Mouse (Mus musculus): ENCODE results near the gene Kcnt1.
"Not testable (repeated sequence)": the region's sequence is repeated elsewhere in the genome, so short reads cannot be mapped to it uniquely, and the experiment has no call there.

Gene Kcnt1

GRCm38 (mm10) chr2:25863337-25864131 lies at the start of gene Kcnt1:
TSS of gene Kcnt1 (plus strand) at chr2:25863734.
- ATAC-seq (ENCODE audit: insufficient number of reproducible peaks, low FRiP score, low TSS enrichment): no peak

GRCm38 (mm10) chr2:25815748-25816147 lies 47.8 kb upstream of the Kcnt1 start, which contains the start of gene Glt6d1:
TSS of gene Glt6d1 (minus strand) at chr2:25815848.
- ATAC-seq (ENCODE audit: insufficient number of reproducible peaks, low FRiP score, low TSS enrichment): not testable (repeated sequence)

DNA sequence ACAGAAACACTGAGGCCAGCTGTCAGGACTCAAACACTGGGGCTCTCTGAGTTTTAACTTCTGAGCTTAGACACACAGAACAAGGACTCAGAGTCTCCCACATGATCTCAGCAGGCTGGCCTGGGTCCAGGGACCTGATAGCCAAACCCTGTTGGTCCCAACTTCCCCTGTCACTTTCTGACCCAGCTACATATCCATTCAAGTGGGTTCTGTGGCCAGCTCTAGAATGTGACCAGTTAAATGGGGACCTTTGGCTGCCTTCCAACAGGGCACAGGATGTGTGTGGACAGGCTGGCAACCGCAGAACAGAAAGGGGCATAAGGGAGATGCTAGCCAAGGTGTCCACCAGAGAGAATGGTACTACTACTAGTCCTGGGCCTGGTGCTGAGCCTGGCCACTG lies 40.7 kb upstream of the Kcnt1 start, which contains the start of gene Lcn9:
Lcn9 (plus strand) TSS at position 348 of the 400 bp plus-strand sequence.
- ATAC-seq (ENCODE audit: insufficient number of reproducible peaks, low FRiP score, low TSS enrichment): no peak

GRCm38 (mm10) chr2:25824751-25825150 lies 38.8 kb upstream of the Kcnt1 start:
- no peak for ATAC-seq (ENCODE audit: insufficient number of reproducible peaks, low FRiP score, low TSS enrichment)

GRCm38 (mm10) chr2:25828344-25828947 lies 35.1 kb upstream of the Kcnt1 start:
- no peak for ATAC-seq (ENCODE audit: insufficient number of reproducible peaks, low FRiP score, low TSS enrichment)

DNA sequence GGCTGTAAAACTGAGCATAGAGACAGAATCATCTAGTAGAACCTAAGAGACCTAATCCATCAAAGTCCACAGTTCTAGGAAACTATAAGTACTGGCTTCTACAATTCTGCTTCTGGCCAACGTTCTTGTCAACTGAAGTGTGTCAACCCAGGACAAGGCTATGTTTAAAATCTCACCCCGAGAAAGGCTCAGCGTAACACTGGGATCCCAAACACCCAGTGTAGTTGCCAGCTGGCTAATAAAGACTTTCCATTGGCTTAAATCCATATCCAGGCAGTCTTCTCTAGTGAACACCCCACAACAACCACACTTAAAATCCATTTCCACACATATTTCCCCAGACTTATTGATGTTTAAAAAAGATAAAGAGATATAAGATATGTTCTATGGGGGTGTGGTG lies 32.7 kb upstream of the Kcnt1 start:
- ATAC-seq (ENCODE audit: insufficient number of reproducible peaks, low FRiP score, low TSS enrichment): no peak

- ATAC-seq (ENCODE audit: insufficient number of reproducible peaks, low FRiP score, low TSS enrichment): peak; percentile 64; the same call in 1 of the 2 replicates
Observed at GRCm38 (mm10) chr2:25836291-25836690, 27.2 kb upstream of the Kcnt1 start.

GRCm38 (mm10) chr2:25842161-25842560 lies 21.4 kb upstream of the Kcnt1 start:
- ATAC-seq (ENCODE audit: insufficient number of reproducible peaks, low FRiP score, low TSS enrichment): no peak

- ATAC-seq (ENCODE audit: insufficient number of reproducible peaks, low FRiP score, low TSS enrichment): no peak
Observed at GRCm38 (mm10) chr2:25842758-25843157, 20.8 kb upstream of the Kcnt1 start.

GRCm38 (mm10) chr2:25844097-25844496 lies 19.4 kb upstream of the Kcnt1 start:
- no peak for ATAC-seq (ENCODE audit: insufficient number of reproducible peaks, low FRiP score, low TSS enrichment)

DNA sequence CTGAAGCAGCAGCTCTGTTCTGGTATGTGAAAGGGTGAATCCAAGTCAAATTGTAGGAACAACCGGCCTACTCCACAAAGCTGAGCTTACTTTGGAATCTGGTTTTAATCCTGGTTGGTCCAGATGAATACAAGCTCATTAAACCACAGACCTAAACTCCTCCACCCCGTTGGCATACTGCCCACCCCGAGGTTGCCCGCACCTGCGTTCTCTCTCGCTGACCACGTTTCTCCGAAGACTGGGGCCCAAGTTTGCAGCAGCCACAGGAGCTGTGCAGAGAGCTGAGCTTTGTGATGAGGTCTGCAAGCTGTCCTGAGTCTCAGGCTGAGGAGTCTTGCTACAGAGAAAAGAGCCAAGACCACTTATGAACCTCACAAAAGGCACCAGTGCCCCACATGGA lies 17.0 kb upstream of the Kcnt1 start:
- no peak for ATAC-seq (ENCODE audit: insufficient number of reproducible peaks, low FRiP score, low TSS enrichment)

DNA sequence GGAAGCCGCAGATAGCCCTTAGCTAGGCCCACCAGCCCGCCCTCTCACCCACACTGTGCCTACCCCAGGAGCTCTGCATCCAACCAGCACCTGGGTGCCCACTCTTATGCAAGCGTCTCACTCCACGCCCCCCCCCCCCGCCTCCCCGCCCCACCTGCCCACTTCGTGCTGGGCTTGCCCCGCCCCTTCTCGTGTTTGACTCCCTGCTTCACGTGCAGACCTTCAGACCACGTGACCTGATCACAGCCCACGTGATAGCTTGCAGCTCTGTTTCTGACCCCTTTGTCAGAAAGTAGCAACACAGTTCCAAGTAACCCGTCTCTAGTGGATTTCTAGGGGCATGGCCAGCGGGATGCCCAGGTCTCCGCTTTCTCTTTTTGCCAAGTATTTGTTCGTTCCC lies 16.3 kb upstream of the Kcnt1 start, which contains the start of gene Sohlh1:
Sohlh1 (minus strand) TSS at position 23 of the 400 bp plus-strand sequence.
- no peak for ATAC-seq (ENCODE audit: insufficient number of reproducible peaks, low FRiP score, low TSS enrichment)

DNA sequence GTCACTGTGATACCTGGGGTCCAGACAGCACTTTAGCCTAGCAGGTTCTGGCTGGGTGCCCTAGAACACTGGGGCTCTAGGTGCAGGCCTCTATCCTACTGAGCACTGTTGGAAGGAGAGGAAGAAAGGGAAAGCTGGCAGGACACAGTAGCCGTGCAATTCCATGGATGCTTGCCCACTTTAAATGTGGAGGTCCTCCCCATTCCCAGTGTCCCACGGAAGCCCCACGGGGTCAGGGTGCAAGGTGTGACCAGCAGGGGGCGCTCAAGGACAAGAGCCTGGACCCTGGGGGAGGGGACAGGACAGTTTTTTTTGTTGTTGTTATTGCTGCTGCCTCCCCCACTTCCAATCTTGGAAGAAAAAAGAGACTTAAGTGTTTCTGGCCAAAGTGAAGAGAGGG lies 13.2 kb upstream of the Kcnt1 start:
- ATAC-seq (ENCODE audit: insufficient number of reproducible peaks, low FRiP score, low TSS enrichment): no peak

GRCm38 (mm10) chr2:25852626-25853025 lies 10.9 kb upstream of the Kcnt1 start:
- no peak for ATAC-seq (ENCODE audit: insufficient number of reproducible peaks, low FRiP score, low TSS enrichment)

GRCm38 (mm10) chr2:25853998-25854397 lies 9.5 kb upstream of the Kcnt1 start:
- ATAC-seq (ENCODE audit: insufficient number of reproducible peaks, low FRiP score, low TSS enrichment): no peak

- no peak for ATAC-seq (ENCODE audit: insufficient number of reproducible peaks, low FRiP score, low TSS enrichment)
Observed at GRCm38 (mm10) chr2:25859891-25860290, 3.6 kb upstream of the Kcnt1 start.

DNA sequence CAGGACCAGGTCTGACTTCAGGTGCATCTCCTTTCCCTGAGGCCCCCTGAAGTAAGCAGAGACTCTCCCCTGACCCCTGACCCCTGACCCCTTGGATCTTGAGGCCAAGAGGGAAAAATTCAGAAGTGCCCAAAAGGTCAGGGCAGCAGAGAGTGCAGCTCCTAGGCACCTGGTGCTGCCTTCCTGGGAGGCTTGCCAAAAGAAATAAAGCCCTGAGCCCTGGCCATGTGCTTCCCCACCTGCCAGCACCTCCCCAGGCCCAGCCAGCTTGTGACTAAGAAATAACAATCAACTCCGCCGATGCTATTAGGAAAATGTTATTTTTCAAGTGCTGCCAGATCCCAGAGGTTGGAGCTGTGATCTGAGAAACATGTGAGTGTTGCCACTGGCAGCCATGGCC lies 1.5 kb upstream of the Kcnt1 start:
- no peak for ATAC-seq (ENCODE audit: insufficient number of reproducible peaks, low FRiP score, low TSS enrichment)

- ATAC-seq (ENCODE audit: insufficient number of reproducible peaks, low FRiP score, low TSS enrichment): no peak
Observed at GRCm38 (mm10) chr2:25862696-25863270, 751 bp upstream of the Kcnt1 start.

DNA sequence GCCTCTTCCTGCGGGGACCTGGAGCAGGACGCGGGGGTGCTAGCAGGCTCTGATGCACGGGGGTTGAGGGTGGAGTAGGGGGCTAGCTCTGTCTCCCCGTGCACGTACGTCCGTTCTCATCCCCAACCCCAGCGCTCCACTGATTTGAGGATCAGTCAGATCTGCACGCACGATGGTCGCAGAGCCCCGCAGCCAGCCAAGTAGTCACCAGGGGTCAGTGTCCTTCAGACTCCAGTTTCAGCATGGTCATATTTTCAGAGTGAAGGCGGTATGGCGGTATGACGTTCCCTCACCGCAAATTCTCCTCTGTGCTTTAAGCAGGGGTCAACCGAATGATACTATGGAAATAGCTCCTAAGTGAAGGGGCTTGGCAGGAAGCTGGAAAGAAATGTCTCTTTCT lies 696 bp downstream of the Kcnt1 start:
- ATAC-seq (ENCODE audit: insufficient number of reproducible peaks, low FRiP score, low TSS enrichment): no peak

GRCm38 (mm10) chr2:25865412-25865811 lies 1.9 kb downstream of the Kcnt1 start:
- no peak for ATAC-seq (ENCODE audit: insufficient number of reproducible peaks, low FRiP score, low TSS enrichment)

DNA sequence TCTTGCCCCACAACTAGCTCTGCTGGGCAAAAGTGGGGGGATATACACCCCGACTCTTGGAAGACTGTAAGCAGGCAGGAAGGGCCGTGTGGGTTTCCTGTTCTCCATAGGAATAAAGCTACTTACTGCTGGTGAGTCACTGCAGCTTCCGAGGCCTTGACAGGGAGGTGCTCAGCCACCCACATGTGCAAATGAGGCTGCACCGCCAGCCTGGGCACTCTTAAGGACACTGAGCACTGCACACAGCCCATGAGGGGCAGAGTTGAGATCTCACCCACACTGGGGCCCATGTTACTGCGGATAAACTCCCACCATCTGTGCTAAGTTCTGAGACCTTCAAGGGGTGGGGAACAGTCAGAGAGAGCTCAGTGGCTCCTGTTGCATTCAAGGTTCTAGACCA lies 3.1 kb downstream of the Kcnt1 start:
- ATAC-seq (ENCODE audit: insufficient number of reproducible peaks, low FRiP score, low TSS enrichment): no peak

All from cerebellum, adult (tissue).